Mouse (Mus musculus): ENCODE data around the gene Iqcn.

Iqcn gene

GRCm38 (mm10) chr8:70679404-70679803 lies 23.9 kb upstream of the Iqcn start:
- DNase-seq: no peak

DNA sequence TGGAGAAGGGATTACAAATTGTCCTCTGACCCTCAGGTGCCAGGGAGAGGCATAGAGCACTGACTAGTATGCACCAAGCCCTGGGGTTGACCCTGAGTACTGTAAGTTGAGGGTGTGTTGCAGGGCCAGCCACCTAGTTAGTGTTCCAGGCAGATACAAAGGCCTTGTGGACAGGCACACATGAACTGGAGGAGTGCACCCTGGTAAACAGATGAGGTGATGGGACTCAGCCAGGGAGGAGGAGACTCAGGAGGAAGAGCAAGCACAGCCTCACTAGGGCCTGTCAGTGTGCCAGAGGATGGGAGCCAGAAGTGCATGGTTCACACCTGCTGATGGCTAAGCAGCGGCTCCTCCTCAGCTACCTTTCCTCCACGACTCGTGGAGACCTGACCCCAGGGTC lies 23.2 kb upstream of the Iqcn start:
- DNase-seq: no peak

GRCm38 (mm10) chr8:70681410-70681809 lies 21.8 kb upstream of the Iqcn start:
- DNase-seq: no peak

DNA sequence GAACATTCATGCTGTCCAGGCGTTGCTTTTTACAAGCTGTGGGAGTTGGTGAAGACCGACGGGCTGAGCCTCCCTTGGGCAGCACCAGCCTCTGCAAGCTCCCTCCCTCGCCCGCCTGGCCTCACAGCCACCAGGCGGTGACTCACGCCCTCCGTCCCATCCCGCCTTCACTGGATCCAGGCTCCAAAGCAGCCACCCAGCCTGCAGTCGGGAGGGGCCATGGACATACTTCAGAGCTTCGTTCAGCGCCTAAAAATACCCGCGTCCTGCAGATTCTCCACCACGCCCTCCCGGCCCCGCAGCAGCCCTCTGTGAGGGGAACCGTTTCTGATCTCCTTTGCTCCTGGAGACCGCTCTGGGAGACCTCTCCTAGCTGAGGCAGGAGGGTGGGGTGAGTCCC lies 21.1 kb upstream of the Iqcn start:
- DNase-seq: peak in 1 of 2 experiments; percentile 58

- no peak for DNase-seq
Measured at GRCm38 (mm10) chr8:70682692-70683091, 20.6 kb upstream of the Iqcn start.

GRCm38 (mm10) chr8:70684291-70684690 lies 19.0 kb upstream of the Iqcn start:
- no peak for DNase-seq

DNA sequence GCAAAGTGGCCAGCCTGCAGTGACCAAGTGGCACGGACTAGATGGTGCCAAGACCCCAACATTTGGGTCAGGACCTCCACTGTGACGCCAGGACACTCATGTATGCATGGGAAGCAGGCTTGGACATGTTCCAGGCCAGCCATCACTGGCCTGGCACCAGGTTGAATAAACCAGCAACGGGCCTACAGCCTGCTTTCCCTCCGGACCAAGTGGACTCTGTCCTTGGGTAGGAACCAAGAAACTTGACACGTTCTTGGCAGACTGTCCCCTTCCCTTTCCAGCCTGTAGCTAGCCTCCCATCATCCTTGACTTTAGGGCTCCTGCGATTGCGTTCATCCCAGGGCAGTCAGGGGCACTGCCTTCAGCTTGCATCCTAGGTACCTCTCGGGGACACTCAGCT lies 15.7 kb upstream of the Iqcn start:
- peak; percentile 41 to 57 for DNase-seq

- DNase-seq: no peak
Measured at GRCm38 (mm10) chr8:70688136-70688535, 15.1 kb upstream of the Iqcn start.

DNA sequence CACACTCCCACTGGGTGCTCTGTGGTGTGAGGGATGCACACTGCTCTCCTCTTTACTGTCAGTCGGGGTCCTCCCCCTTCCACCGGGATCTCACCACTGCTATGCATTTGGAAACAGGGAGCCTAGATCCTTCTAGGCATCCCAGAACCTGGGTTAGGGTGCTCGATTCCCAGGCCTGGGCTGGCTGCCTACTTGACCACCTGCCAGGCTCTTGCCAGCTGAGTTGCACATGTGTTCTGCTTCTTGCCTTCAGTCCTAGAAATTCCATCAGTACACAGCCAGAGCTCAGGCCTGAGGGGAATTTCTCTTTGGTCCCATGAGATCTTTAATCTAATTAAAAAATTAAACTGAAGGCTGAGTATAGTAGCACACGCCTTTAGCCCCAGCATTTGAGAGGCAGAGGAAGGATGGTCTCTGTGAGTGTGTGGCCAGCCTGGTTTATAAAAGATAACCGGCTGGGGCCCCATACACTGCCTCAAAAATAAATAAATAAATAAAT lies 13.3 kb upstream of the Iqcn start:
- DNase-seq: no peak

- no peak for DNase-seq
Measured at GRCm38 (mm10) chr8:70691230-70691629, 12.0 kb upstream of the Iqcn start.

DNA sequence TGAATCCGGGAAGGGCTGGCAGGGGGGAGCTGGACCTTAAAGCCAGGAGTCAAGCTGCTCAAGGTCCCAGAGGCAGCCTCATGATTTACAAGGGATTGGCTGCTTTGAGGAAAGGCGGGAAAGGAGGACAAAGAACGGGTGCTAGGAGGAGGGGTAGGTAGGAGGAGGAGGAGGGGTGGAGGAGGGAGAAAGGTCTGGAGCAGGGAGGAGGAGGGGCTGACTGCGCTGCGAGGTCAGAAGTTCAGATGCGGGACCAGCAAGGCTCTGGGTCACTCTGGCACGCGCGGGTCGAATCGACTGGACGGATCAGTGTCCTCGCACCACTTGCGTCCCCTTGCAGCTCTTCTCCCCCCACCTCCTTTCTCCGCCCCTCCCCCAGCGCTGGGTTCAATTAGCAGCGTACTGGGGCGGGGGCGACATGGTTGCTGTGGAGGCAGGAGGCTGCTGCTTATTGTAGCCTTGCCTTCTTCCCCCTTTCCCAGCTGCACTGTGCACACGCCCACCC lies 11.5 kb upstream of the Iqcn start:
- DNase-seq: no peak

DNA sequence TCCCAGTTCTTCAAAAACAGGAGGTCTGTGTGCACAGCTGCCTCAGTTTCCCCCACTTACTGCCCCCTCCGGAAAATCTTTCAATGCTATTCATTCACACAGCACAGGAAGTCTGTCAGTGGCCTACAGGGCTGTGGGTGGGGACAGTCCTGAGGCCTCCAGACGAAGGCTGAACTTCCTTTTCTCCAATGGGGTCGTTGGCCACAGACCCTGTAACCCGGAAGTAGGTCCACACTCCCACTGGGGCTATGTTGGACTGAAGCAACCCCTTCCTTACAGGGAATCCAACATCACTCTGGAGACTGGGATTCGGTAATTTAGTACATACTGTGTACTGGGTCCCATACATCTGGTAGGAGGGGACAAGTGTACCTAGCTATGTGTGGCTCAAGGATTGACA lies 9.6 kb upstream of the Iqcn start:
- DNase-seq: no peak

DNA sequence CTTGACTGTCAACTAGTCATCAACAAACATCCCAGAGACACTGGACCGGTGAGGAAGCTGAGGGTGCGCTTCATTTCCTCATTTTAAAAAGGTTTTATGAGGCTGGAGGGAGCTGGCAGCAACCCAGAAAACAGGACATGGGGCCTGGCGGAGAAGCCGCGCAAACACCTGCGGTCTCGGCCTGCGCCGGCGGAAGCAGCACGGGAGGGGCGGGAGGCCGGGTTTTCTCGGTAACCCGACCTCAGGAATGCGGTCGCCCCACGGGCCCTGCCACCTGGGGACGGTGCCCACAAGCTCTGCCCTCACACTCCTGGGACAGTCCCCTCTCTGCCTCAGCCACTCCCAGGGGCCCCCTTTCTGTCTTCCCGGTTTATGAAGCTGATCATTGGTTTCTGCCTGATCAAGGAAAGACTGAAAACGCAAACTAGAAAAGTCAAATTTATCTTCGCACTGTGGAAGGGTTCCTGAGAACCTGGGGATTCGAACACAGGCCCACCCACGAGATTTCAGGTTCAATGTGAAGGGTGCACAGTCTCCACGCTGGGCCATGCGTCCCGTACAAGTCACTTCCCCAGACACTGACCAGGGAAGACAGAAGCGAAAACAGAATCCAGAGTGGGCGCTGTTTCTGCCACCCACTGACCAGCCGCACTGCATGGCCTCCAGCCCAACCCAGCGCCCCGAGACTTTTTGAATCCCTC lies 7.8 kb upstream of the Iqcn start:
- peak; percentile 69 to 78 for DNase-seq

DNA sequence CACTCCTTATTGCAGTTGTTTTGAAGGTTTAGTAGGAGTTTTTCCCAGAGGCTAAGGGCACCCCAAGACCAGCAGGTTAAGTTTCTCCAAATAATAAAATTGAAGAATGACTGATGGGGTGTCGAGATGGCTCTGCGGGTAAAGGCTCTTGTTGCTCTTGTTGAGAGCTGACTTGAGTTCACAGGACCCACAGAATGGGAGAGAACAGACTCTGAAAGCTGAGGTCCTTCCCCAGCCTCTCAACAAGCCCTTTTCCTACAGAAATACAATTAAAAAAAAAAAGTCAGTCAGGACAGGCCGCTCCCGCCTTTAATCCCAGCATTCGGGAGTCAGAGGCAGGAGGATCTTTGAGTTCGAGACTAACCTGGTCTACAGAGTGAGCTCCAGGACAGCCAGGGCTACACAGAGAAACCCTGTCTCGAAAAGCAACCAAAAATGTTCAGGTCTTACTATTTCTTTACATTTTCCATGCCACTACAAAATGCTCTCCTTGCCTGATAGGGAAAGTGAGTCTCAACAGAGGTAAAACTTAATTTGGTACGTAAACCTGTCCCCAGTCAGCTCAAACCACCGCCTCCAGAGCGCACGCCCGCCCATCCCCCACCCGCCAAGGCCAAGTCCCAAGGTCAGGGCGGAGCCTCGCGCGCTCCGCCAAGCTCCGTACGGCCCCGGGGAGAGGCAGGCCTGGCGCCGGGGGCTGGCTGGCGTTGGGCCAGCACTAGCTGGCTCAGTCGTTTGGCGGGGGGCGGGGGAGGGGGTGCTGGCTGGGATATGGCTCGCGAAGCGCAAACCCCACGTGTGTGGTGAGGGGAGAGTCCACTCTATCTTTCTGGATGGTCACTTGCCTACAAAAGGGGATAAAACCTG lies 7.0 kb upstream of the Iqcn start:
- DNase-seq: peak; percentile 81 to 90

DNA sequence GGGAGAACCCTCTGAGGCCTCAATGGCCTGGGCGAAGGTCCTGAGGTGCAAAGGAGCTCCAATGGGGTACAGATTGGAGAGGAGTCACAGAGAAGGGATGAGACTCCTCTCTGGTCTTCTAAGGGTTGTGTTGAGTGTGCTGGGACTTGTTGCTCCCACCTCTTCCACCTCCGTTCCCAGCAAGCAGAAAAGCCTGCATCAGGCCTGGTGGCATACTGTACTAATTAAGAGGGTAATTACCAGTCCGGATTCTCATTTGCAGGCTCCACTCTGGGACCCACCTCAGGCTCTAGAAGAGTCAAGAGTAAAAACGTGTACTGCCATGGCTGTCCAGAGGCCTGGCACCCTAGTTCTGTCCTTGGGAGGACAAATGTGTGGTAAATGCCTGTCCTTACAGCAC lies 6.3 kb upstream of the Iqcn start:
- DNase-seq: peak in 1 of 2 experiments; percentile 38

- DNase-seq: no peak
Measured at GRCm38 (mm10) chr8:70697366-70698250, 5.6 kb upstream of the Iqcn start.

- DNase-seq: peak; percentile 99 to 100
Measured at GRCm38 (mm10) chr8:70698310-70699109, 4.7 kb upstream of the Iqcn start, which contains the start of gene Jund. Jund (plus strand) TSS chr8:70698949.

GRCm38 (mm10) chr8:70699116-70699833 lies 4.0 kb upstream of the Iqcn start:
- DNase-seq: peak in 1 of 2 experiments; percentile 81

GRCm38 (mm10) chr8:70699834-70700554 lies 3.3 kb upstream of the Iqcn start:
- DNase-seq: peak; percentile 87 to 88

DNA sequence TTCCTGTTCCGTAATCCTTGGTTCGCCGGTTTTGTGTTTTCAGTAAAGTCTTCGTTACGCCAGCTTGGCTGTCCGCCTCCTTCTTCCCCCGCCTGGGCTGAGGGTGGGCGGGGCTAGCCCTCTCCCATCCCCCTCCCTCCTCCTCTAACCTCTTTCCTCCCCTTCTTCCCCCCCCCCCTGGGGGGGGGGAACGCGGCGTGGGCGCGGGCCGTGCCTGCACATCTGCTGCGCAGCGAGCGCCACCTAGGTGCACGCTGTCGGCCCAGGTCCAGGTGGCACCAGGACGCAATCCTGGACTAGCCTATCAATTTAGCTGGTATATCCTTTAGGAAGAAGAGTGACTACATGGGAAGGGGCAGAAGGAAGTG lies 2.7 kb upstream of the Iqcn start:
- peak; percentile 89 to 93 for DNase-seq

Measured in cerebellum, postnatal 25 days (tissue).